Mouse (Mus musculus): ENCODE results near the gene Olfr212. TPM values are rescaled to one million over a fixed set of nuclear protein-coding genes. Genes with fewer than 3 reads are reported as not detected.
"Not testable (repeated sequence)": the region's sequence is repeated elsewhere in the genome, so short reads cannot be mapped to it uniquely, and the experiment has no call there.

Gene Olfr212
- polyA plus RNA-seq, 1 experiment from 2014 or later, result not detected

GRCm38 (mm10) chr6:116542500-116542899 is 36.2 kb downstream of the Olfr212 start:
- WGBS, result 93% methylated on average over 2 of the region's 2 CpGs
- Histone ChIP-seq H3K9ac (replicated peaks) (no peak overlapping the region), H3K4me3 (no peak overlapping the region)

GRCm38 (mm10) chr6:116550841-116551240 is 44.5 kb downstream of the Olfr212 start, which contains the start of gene Gm5580:
Gene Gm5580, plus strand, starts transcription at chr6:116551141.
- H3K27ac ChIP-seq (replicated peaks); ATAC-seq (replicated peaks); H3K4me1 ChIP-seq; H3K4me2 ChIP-seq (replicated peaks); H3K27me3 ChIP-seq; H3K4me3 ChIP-seq; H3K9ac ChIP-seq (replicated peaks); H3K9me3 ChIP-seq; H3K36me3 ChIP-seq: not testable (repeated sequence)
- WGBS, result 95% methylated on average over 11 of the region's 11 CpGs

More at GRCm38 (mm10) chr6:116542500-116542899, 36.2 kb downstream of the Olfr212 start:
- no peaks in the 10 kb centered on the region for H3K4me1 ChIP-seq
- no peak overlapping the region for H3K4me2 ChIP-seq (replicated peaks)
- H3K27me3 ChIP-seq, result no peaks in the 10 kb centered on the region
- no peaks in the 10 kb centered on the region for H3K9me3 ChIP-seq
- no peak overlapping the region for H3K27ac ChIP-seq (replicated peaks)
- no peak for ATAC-seq (replicated peaks)
- no peaks in the 10 kb centered on the region for H3K36me3 ChIP-seq

- H3K4me2 ChIP-seq (replicated peaks), result no peak within 1 kb of the TSS
- H3K4me1 ChIP-seq, result no peaks in the 10 kb centered on the region
- H3K4me3 ChIP-seq, result no peak within 1 kb of the TSS
- no peaks in the 10 kb centered on the region for H3K9me3 ChIP-seq
- no peak within 1 kb of the TSS for H3K27ac ChIP-seq (replicated peaks)
- no peak within 1 kb of the TSS for H3K9ac ChIP-seq (replicated peaks)
- H3K36me3 ChIP-seq, result no peaks in the 10 kb centered on the region
- no peaks in the 10 kb centered on the region for H3K27me3 ChIP-seq
- WGBS, result 73% methylated on average over 1 of the region's 1 CpGs
- ATAC-seq (replicated peaks), result no peak
These were observed 47.6 kb downstream of the Olfr212 start, which contains the start of gene Olfr214 for GRCm38 (mm10) chr6:116553935-116554334. Gene Olfr214, plus strand, starts transcription at chr6:116554235.

DNA sequence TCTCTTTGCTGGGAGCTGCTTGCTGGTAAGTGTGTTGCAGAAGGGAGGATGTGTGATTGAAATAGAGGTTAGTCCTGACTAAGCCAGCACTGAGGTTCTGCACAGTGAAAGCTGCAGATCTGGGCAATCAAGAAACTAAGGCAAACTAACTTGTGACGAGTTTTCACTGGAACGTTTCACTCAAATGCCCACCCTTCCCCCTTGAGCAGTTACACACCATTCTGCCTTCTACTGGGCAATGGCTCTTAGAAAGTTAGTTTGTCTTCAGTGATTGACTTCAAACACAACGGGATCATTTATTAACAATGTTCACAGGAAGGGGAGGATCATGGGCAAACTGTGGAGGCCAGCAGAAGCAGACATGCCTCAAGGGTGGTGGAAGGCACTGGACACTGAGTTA is 48.6 kb downstream of the Olfr212 start:
- Histone ChIP-seq H3K27me3 (no peaks in the 10 kb centered on the region), H3K4me2 (replicated peaks) (no peak overlapping the region), H3K27ac (replicated peaks) (no peak overlapping the region), H3K4me3 (no peak overlapping the region), H3K9ac (replicated peaks) (no peak overlapping the region), H3K4me1 (no peaks in the 10 kb centered on the region), H3K36me3 (no peaks in the 10 kb centered on the region), H3K9me3 (no peaks in the 10 kb centered on the region)
- WGBS, result 76% methylated on average over 3 of the region's 3 CpGs
- no peak for ATAC-seq (replicated peaks)

Other genes with a start within 250 kb of the Olfr212 start
- gene Zfand4, start 242.3 kb upstream of the Olfr212 start, polyA plus RNA-seq (2015; fragmentation: Nextera tagmentation; extraction: Ambion mirVana), result 8.1 and 8.3 TPM in 2 replicates
- 52.3 and 55.7 TPM in 2 replicates for gene March8, start 168.5 kb upstream of the Olfr212 start, polyA plus RNA-seq (2015; fragmentation: Nextera tagmentation; extraction: Ambion mirVana)
- 0.34 and 0.70 TPM in 2 replicates for gene Alox5, start 45.3 kb upstream of the Olfr212 start, polyA plus RNA-seq (2015; fragmentation: Nextera tagmentation; extraction: Ambion mirVana)
- not detected in 2 replicates for gene Olfr211, start 17.4 kb upstream of the Olfr212 start, polyA plus RNA-seq (2015; fragmentation: Nextera tagmentation; extraction: Ambion mirVana)
- not detected in 2 replicates for gene Olfr213, start 31.9 kb downstream of the Olfr212 start, polyA plus RNA-seq (2015; fragmentation: Nextera tagmentation; extraction: Ambion mirVana)
- 0.33 and 0.52 TPM in 2 replicates for gene Gm5580, start 44.6 kb downstream of the Olfr212 start, polyA plus RNA-seq (2015; fragmentation: Nextera tagmentation; extraction: Ambion mirVana)
- not detected in 2 replicates for gene Olfr214, start 47.7 kb downstream of the Olfr212 start, polyA plus RNA-seq (2015; fragmentation: Nextera tagmentation; extraction: Ambion mirVana)
- not detected in 2 replicates for gene Olfr215, start 77.7 kb downstream of the Olfr212 start, polyA plus RNA-seq (2015; fragmentation: Nextera tagmentation; extraction: Ambion mirVana)
- 218 and 222 TPM in 2 replicates for gene Zfp422, start 122.5 kb downstream of the Olfr212 start, polyA plus RNA-seq (2015; fragmentation: Nextera tagmentation; extraction: Ambion mirVana)
- 7.2 and 8.1 TPM in 2 replicates for gene Depp1, start 144.1 kb downstream of the Olfr212 start, polyA plus RNA-seq (2015; fragmentation: Nextera tagmentation; extraction: Ambion mirVana)
- 9.9 and 10.2 TPM in 2 replicates for gene Rassf4, start 167.4 kb downstream of the Olfr212 start, polyA plus RNA-seq (2015; fragmentation: Nextera tagmentation; extraction: Ambion mirVana)
- gene Tmem72, start 210.4 kb downstream of the Olfr212 start, polyA plus RNA-seq (2015; fragmentation: Nextera tagmentation; extraction: Ambion mirVana), result 0.36 and 1.4 TPM in 2 replicates

All from forebrain, embryonic 15.5 days (tissue).